Mouse (Mus musculus) stomach, embryonic 15.5 days (tissue): ENCODE measurements around the gene H2-M10.1. TPM values are rescaled to one million over a fixed set of nuclear protein-coding genes. Genes with fewer than 3 reads are reported as not detected.

Experiments
- ATAC-seq: fragments of 200-750 bp; cut with Nextera tagmentation; 2 replicates; pipeline ENCODE4 v1.8.0; 2017; ENCODE audit warnings: low read depth, moderate number of reproducible peaks, moderate TSS enrichment; ENCODE audit not compliant: insufficient read depth, low FRiP score
- H3K27ac ChIP-seq: fragments of 300-500 bp; sonication (generic); 2 replicates; pipeline ENCODE4 v1.5.1; 2015; ENCODE audit warnings: mild to moderate bottlenecking, inconsistent platforms
- H3K27me3 ChIP-seq: fragments of 300-500 bp; sonication (generic); replicated peaks from 2 replicates; pipeline ENCODE4 v1.6.1; 2015; ENCODE audit warnings: inconsistent platforms
- H3K36me3 ChIP-seq: fragments of 300-500 bp; sonication (generic); 2 replicates; pipeline ENCODE4 v1.6.1; 2015; ENCODE audit warnings: inconsistent platforms
- H3K4me1 ChIP-seq: fragments of 300-500 bp; sonication (generic); 2 replicates; pipeline ENCODE4 v1.6.1; 2015; ENCODE audit warnings: inconsistent platforms
- H3K4me2 ChIP-seq: fragments of 300-500 bp; sonication (generic); 2 replicates; pipeline ENCODE4 v1.6.1; 2015; ENCODE audit warnings: mild to moderate bottlenecking, inconsistent platforms
- H3K4me3 ChIP-seq: fragments of 300-500 bp; sonication (generic); replicated peaks from 2 replicates; pipeline ENCODE4 v1.5.1; 2015; ENCODE audit warnings: inconsistent platforms
- H3K9ac ChIP-seq: fragments of 300-500 bp; sonication (generic); 2 replicates; pipeline ENCODE4 v1.6.1; 2015; ENCODE audit warnings: inconsistent platforms
- H3K9me3 ChIP-seq: fragments of 300-500 bp; sonication (generic); 2 replicates; pipeline ENCODE4 v1.6.1; 2016; ENCODE audit warnings: inconsistent platforms
- WGBS: fragments of 180-500 bp; shearing (Covaris S2); methylation state at CpG from one replicate; pipeline ENCODE4 v1.1.7; 2015; 5-methylcytosine and 5-hydroxymethylcytosine counted together
- polyA plus RNA-seq: library from polyadenylated mRNA; unstranded; fragments of >200 nt; fragmentation: Nextera tagmentation; extraction: Ambion mirVana; gene quantifications from 2 replicates; pipeline ENCODE4 v1.2.1, GENCODE M21; 2015

H2-M10.1 gene
- polyA plus RNA-seq, 1 experiment from 2014 or later: not detected

- H3K4me2 ChIP-seq: no peak overlapping the region
- H3K4me1 ChIP-seq: no peaks in the 10 kb centered on the region
- ATAC-seq: no peak
- no peaks in the 10 kb centered on the region for H3K9me3 ChIP-seq
- H3K36me3 ChIP-seq: peaks cover 26% of the 10 kb centered on the region
- no peaks in the 10 kb centered on the region for H3K27me3 ChIP-seq
- no peak overlapping the region for H3K9ac ChIP-seq
- WGBS: 86% methylated on average over 4 of the region's 4 CpGs
- H3K27ac ChIP-seq: no peak overlapping the region
- H3K4me3 ChIP-seq: no peak overlapping the region
These were observed 44.3 kb downstream of the H2-M10.1 start for GRCm38 (mm10) chr17:36281521-36282245.

GRCm38 (mm10) chr17:36274776-36275175 is 51.2 kb downstream of the H2-M10.1 start:
- no peak overlapping the region for H3K27ac ChIP-seq
- no peak overlapping the region for H3K4me3 ChIP-seq
- H3K9me3 ChIP-seq: no peaks in the 10 kb centered on the region
- peaks cover 18% of the 10 kb centered on the region for H3K4me1 ChIP-seq
- WGBS: 88% methylated on average over 4 of the region's 4 CpGs
- H3K36me3 ChIP-seq: peaks cover 13% of the 10 kb centered on the region
- H3K9ac ChIP-seq: no peak overlapping the region
- H3K27me3 ChIP-seq: no peaks in the 10 kb centered on the region
- no peak for ATAC-seq
- H3K4me2 ChIP-seq: no peak overlapping the region

GRCm38 (mm10) chr17:36273796-36274195 is 52.2 kb downstream of the H2-M10.1 start:
- H3K9ac ChIP-seq: no peak overlapping the region
- WGBS: 87% methylated on average over 4 of the region's 4 CpGs
- no peak overlapping the region for H3K4me3 ChIP-seq
- no peaks in the 10 kb centered on the region for H3K9me3 ChIP-seq
- no peaks in the 10 kb centered on the region for H3K27me3 ChIP-seq
- H3K27ac ChIP-seq: no peak overlapping the region
- peaks cover 13% of the 10 kb centered on the region for H3K36me3 ChIP-seq
- H3K4me2 ChIP-seq: no peak overlapping the region
- H3K4me1 ChIP-seq: peaks cover 20% of the 10 kb centered on the region
- ATAC-seq: no peak

Other genes starting within 250 kb of the H2-M10.1 start
- not detected in 2 replicates for gene Gm19684, start 204.5 kb downstream of the H2-M10.1 start, polyA plus RNA-seq
- 0.30 TPM in 1 of 2 replicates, not detected in the other for gene Gm7030, start 196.7 kb downstream of the H2-M10.1 start, polyA plus RNA-seq
- 0.79 and 0.94 TPM in 2 replicates for gene Gm8909, start 157.6 kb downstream of the H2-M10.1 start, polyA plus RNA-seq
- 4.5 and 5.6 TPM in 2 replicates for gene H2-T3, start 135.9 kb downstream of the H2-M10.1 start, polyA plus RNA-seq
- gene Rpp21, start 68.1 kb downstream of the H2-M10.1 start, polyA plus RNA-seq: 116 and 124 TPM in 2 replicates
- gene Trim39, start 53.9 kb downstream of the H2-M10.1 start, polyA plus RNA-seq: 16.4 and 17.3 TPM in 2 replicates
- not detected in 2 replicates for gene H2-M10.2, start 39.7 kb downstream of the H2-M10.1 start, polyA plus RNA-seq
- not detected in 2 replicates for gene H2-M10.3, start 42.3 kb upstream of the H2-M10.1 start, polyA plus RNA-seq
- gene H2-M10.4, start 136.2 kb upstream of the H2-M10.1 start, polyA plus RNA-seq: not detected in 2 replicates
- not detected in 2 replicates for gene H2-M11, start 220.9 kb upstream of the H2-M10.1 start, polyA plus RNA-seq